Mouse (Mus musculus): ENCODE results near the gene Exog. TPM values are rescaled to one million over a fixed set of nuclear protein-coding genes. Genes with fewer than 3 reads are reported as not detected.

Exog gene
- polyA plus RNA-seq, 1 experiment from 2014 or later: 23.2 TPM

GRCm38 (mm10) chr9:119472412-119472918 is 27.7 kb downstream of the Exog start:
- H3K4me3 ChIP-seq (ENCODE audit: low read depth, low read length): no peak overlapping the region
- 65% methylated on average over 11 of the region's 11 CpGs for WGBS
- H3K4me1 ChIP-seq (replicated peaks; ENCODE audit: control insufficient read depth, insufficient read depth, low read length): no peaks in the 10 kb centered on the region
- no peak overlapping the region for H3K27ac ChIP-seq (ENCODE audit: low read depth)
- no peaks in the 10 kb centered on the region for H3K27me3 ChIP-seq (replicated peaks; ENCODE audit: control insufficient read depth, insufficient read depth, low read length)
- no peak for DNase-seq (ENCODE audit: low spot score)
- ATAC-seq (replicated peaks; ENCODE audit: low FRiP score, low TSS enrichment, low read depth): no peak
- H3K4me2 ChIP-seq (ENCODE audit: low read length): no peak overlapping the region
- H3K9ac ChIP-seq (ENCODE audit: low read length): no peak overlapping the region
- H3K9me3 ChIP-seq (ENCODE audit: control insufficient read depth, low read length): no peaks in the 10 kb centered on the region
- peaks cover 12% of the 10 kb centered on the region for H3K36me3 ChIP-seq (ENCODE audit: control insufficient read depth, insufficient read depth, low read length)

GRCm38 (mm10) chr9:119473011-119473410 is 28.3 kb downstream of the Exog start:
- Histone ChIP-seq H3K9ac (ENCODE audit: low read length) (no peak overlapping the region), H3K4me2 (ENCODE audit: low read length) (no peak overlapping the region), H3K4me1 (replicated peaks; ENCODE audit: control insufficient read depth, insufficient read depth, low read length) (no peaks in the 10 kb centered on the region), H3K27me3 (replicated peaks; ENCODE audit: control insufficient read depth, insufficient read depth, low read length) (no peaks in the 10 kb centered on the region), H3K27ac (ENCODE audit: low read depth) (no peak overlapping the region), H3K36me3 (ENCODE audit: control insufficient read depth, insufficient read depth, low read length) (peaks cover 8% of the 10 kb centered on the region; the same call in 1 of the 2 replicates), H3K9me3 (ENCODE audit: control insufficient read depth, low read length) (no peaks in the 10 kb centered on the region), H3K4me3 (ENCODE audit: low read depth, low read length) (no peak overlapping the region)
- ATAC-seq (replicated peaks; ENCODE audit: low FRiP score, low TSS enrichment, low read depth): no peak
- 83% methylated on average over 1 of the region's 1 CpGs for WGBS
- DNase-seq (ENCODE audit: low spot score): no peak

- DNase-seq (ENCODE audit: low spot score) (no peak), ATAC-seq (replicated peaks; ENCODE audit: low FRiP score, low TSS enrichment, low read depth) (no peak)
- no peaks in the 10 kb centered on the region for H3K9me3 ChIP-seq (ENCODE audit: control insufficient read depth, low read length)
- H3K9ac ChIP-seq (ENCODE audit: low read length): no peak overlapping the region
- 0 out of 2 replicates have a peak, but pooled peaks cover 2% of the 10 kb centered on the region for H3K36me3 ChIP-seq (ENCODE audit: control insufficient read depth, insufficient read depth, low read length)
- H3K27me3 ChIP-seq (replicated peaks; ENCODE audit: control insufficient read depth, insufficient read depth, low read length): no peaks in the 10 kb centered on the region
- no peak overlapping the region for H3K4me2 ChIP-seq (ENCODE audit: low read length)
- no peaks in the 10 kb centered on the region for H3K4me1 ChIP-seq (replicated peaks; ENCODE audit: control insufficient read depth, insufficient read depth, low read length)
- H3K4me3 ChIP-seq (ENCODE audit: low read depth, low read length): no peak overlapping the region
- 71% methylated on average over 9 of the region's 9 CpGs for whole genome bisulfite sequencing
- H3K27ac ChIP-seq (ENCODE audit: low read depth): no peak overlapping the region
Observed at GRCm38 (mm10) chr9:119473608-119474164, 28.9 kb downstream of the Exog start.

GRCm38 (mm10) chr9:119474717-119475611 is 30.2 kb downstream of the Exog start:
- no peak overlapping the region for H3K9ac ChIP-seq (ENCODE audit: low read length)
- DNase-seq (ENCODE audit: low spot score): no peak
- H3K4me2 ChIP-seq (ENCODE audit: low read length): no peak overlapping the region
- no peak overlapping the region for H3K4me3 ChIP-seq (ENCODE audit: low read depth, low read length)
- no peaks in the 10 kb centered on the region for H3K4me1 ChIP-seq (replicated peaks; ENCODE audit: control insufficient read depth, insufficient read depth, low read length)
- H3K27me3 ChIP-seq (replicated peaks; ENCODE audit: control insufficient read depth, insufficient read depth, low read length): no peaks in the 10 kb centered on the region
- H3K27ac ChIP-seq (ENCODE audit: low read depth): no peak overlapping the region
- no peak for ATAC-seq (replicated peaks; ENCODE audit: low FRiP score, low TSS enrichment, low read depth)
- H3K36me3 ChIP-seq (ENCODE audit: control insufficient read depth, insufficient read depth, low read length): no peaks in the 10 kb centered on the region
- 66% methylated on average over 15 of the region's 15 CpGs for WGBS
- no peaks in the 10 kb centered on the region for H3K9me3 ChIP-seq (ENCODE audit: control insufficient read depth, low read length)

GRCm38 (mm10) chr9:119477754-119478153 is 33.0 kb downstream of the Exog start:
- no peaks in the 10 kb centered on the region for H3K4me1 ChIP-seq (replicated peaks; ENCODE audit: control insufficient read depth, insufficient read depth, low read length)
- no peaks in the 10 kb centered on the region for H3K9me3 ChIP-seq (ENCODE audit: control insufficient read depth, low read length)
- H3K9ac ChIP-seq (ENCODE audit: low read length): no peak overlapping the region
- ATAC-seq (replicated peaks; ENCODE audit: low FRiP score, low TSS enrichment, low read depth) (no peak), DNase-seq (ENCODE audit: low spot score) (no peak)
- no peak overlapping the region for H3K4me3 ChIP-seq (ENCODE audit: low read depth, low read length)
- H3K27ac ChIP-seq (ENCODE audit: low read depth): no peak overlapping the region
- H3K36me3 ChIP-seq (ENCODE audit: control insufficient read depth, insufficient read depth, low read length): no peaks in the 10 kb centered on the region
- WGBS: 16% methylated on average over 6 of the region's 6 CpGs
- no peak overlapping the region for H3K4me2 ChIP-seq (ENCODE audit: low read length)
- no peaks in the 10 kb centered on the region for H3K27me3 ChIP-seq (replicated peaks; ENCODE audit: control insufficient read depth, insufficient read depth, low read length)

- no peak for DNase-seq (ENCODE audit: low spot score)
- no peak overlapping the region for H3K27ac ChIP-seq (ENCODE audit: low read depth)
- no peak overlapping the region for H3K4me2 ChIP-seq (ENCODE audit: low read length)
- no peak for ATAC-seq (replicated peaks; ENCODE audit: low FRiP score, low TSS enrichment, low read depth)
- H3K27me3 ChIP-seq (replicated peaks; ENCODE audit: control insufficient read depth, insufficient read depth, low read length): no peaks in the 10 kb centered on the region
- H3K4me3 ChIP-seq (ENCODE audit: low read depth, low read length): no peak overlapping the region
- H3K9ac ChIP-seq (ENCODE audit: low read length): no peak overlapping the region
- no peaks in the 10 kb centered on the region for H3K4me1 ChIP-seq (replicated peaks; ENCODE audit: control insufficient read depth, insufficient read depth, low read length)
- H3K36me3 ChIP-seq (ENCODE audit: control insufficient read depth, insufficient read depth, low read length): no peaks in the 10 kb centered on the region
- WGBS: 85% methylated on average over 11 of the region's 11 CpGs
- H3K9me3 ChIP-seq (ENCODE audit: control insufficient read depth, low read length): no peaks in the 10 kb centered on the region
Observed at GRCm38 (mm10) chr9:119478345-119478744, 33.6 kb downstream of the Exog start.

GRCm38 (mm10) chr9:119479297-119479696 is 34.6 kb downstream of the Exog start:
- no peak overlapping the region for H3K4me2 ChIP-seq (ENCODE audit: low read length)
- H3K4me1 ChIP-seq (replicated peaks; ENCODE audit: control insufficient read depth, insufficient read depth, low read length): no peaks in the 10 kb centered on the region
- H3K27ac ChIP-seq (ENCODE audit: low read depth): no peak overlapping the region
- H3K36me3 ChIP-seq (ENCODE audit: control insufficient read depth, insufficient read depth, low read length): no peaks in the 10 kb centered on the region
- H3K4me3 ChIP-seq (ENCODE audit: low read depth, low read length): no peak overlapping the region
- H3K9me3 ChIP-seq (ENCODE audit: control insufficient read depth, low read length): no peaks in the 10 kb centered on the region
- WGBS: 43% methylated on average over 8 of the region's 8 CpGs
- no peak for ATAC-seq (replicated peaks; ENCODE audit: low FRiP score, low TSS enrichment, low read depth)
- H3K9ac ChIP-seq (ENCODE audit: low read length): no peak overlapping the region
- H3K27me3 ChIP-seq (replicated peaks; ENCODE audit: control insufficient read depth, insufficient read depth, low read length): no peaks in the 10 kb centered on the region
- no peak for DNase-seq (ENCODE audit: low spot score)

GRCm38 (mm10) chr9:119481612-119482011 is 36.9 kb downstream of the Exog start:
- Histone ChIP-seq H3K9me3 (ENCODE audit: control insufficient read depth, low read length) (no peaks in the 10 kb centered on the region), H3K9ac (ENCODE audit: low read length) (no peak overlapping the region), H3K36me3 (ENCODE audit: control insufficient read depth, insufficient read depth, low read length) (no peaks in the 10 kb centered on the region), H3K4me3 (ENCODE audit: low read depth, low read length) (no peak overlapping the region), H3K27me3 (replicated peaks; ENCODE audit: control insufficient read depth, insufficient read depth, low read length) (no peaks in the 10 kb centered on the region), H3K4me1 (replicated peaks; ENCODE audit: control insufficient read depth, insufficient read depth, low read length) (no peaks in the 10 kb centered on the region), H3K27ac (ENCODE audit: low read depth) (no peak overlapping the region), H3K4me2 (ENCODE audit: low read length) (no peak overlapping the region)
- 73% methylated on average over 4 of the region's 4 CpGs for WGBS
- no peak for DNase-seq (ENCODE audit: low spot score)
- ATAC-seq (replicated peaks; ENCODE audit: low FRiP score, low TSS enrichment, low read depth): no peak

Data from intestine, embryonic 14.5 days (tissue).